In genomic region chr2:131561891-131562585, GRCm38 (mm10) we compare ENCODE assay signal across 8 mouse cellular contexts. TPM values are rescaled to one million over a fixed set of nuclear protein-coding genes. Genes with fewer than 3 reads are reported as not detected.
DNase-seq lines count a peak whose midpoint lies in the region; ATAC-seq and TF ChIP-seq lines count a peak whose summit lies in the region.

Gene Adra1d (minus strand): TSS chr2:131562283.

- TF ChIP-seq CTCF in embryonic fibroblast, embryonic 13.5 days (IDR thresholded peaks at IDR 0.05; ENCODE audit: borderline replicate concordance, insufficient read depth, low read length): no peak

- WGBS in hindbrain, embryonic 16.5 days: under 1% methylated on average over 57 of the region's 82 CpGs
- WGBS in limb, embryonic 14.5 days: 0% methylated on average over 49 of the region's 82 CpGs

- peaks cover 53% of the 10 kb centered on the region for H3K27me3 ChIP-seq in hindbrain, embryonic 16.5 days (replicated peaks; ENCODE audit: control insufficient read depth, insufficient read depth, low read length)
- peaks cover 78% of the 10 kb centered on the region for H3K27me3 ChIP-seq in limb, embryonic 14.5 days (ENCODE audit: control insufficient read depth, insufficient read depth, low read length)

- peak within 1 kb of the TSS; percentile 66 for H3K9ac ChIP-seq in hindbrain, embryonic 16.5 days (ENCODE audit: low read depth, low read length)
- peak within 1 kb of the TSS; percentile 50 for H3K9ac ChIP-seq in limb, embryonic 14.5 days (ENCODE audit: low read depth, low read length, severe bottlenecking)

- peak; percentile 35 for DNase-seq in gastrocnemius, postnatal 10 days
- no peak for DNase-seq in gastrocnemius, adult 18-20 months (ENCODE audit: low spot score)
- DNase-seq in ES-CJ7 (ENCODE audit: low read depth, low spot score): peak; percentile 43
- DNase-seq in limb, embryonic 14.5 days (ENCODE audit: low spot score): no peak
- DNase-seq in retina, postnatal 1 day: peak; percentile 74
- DNase-seq in thymus, postnatal 0 days (ENCODE audit: low spot score): no peak

- H3K4me1 ChIP-seq in embryonic fibroblast, embryonic 13.5 days (ENCODE audit: control insufficient read depth, insufficient read depth, low read length): peaks cover 7% of the 10 kb centered on the region
- peaks cover 15% of the 10 kb centered on the region for H3K4me1 ChIP-seq in hindbrain, embryonic 16.5 days (ENCODE audit: control insufficient read depth, insufficient read depth, low read depth, low read length)
- 0 out of 2 replicates have a peak, but pooled peaks cover 3% of the 10 kb centered on the region for H3K4me1 ChIP-seq in limb, embryonic 14.5 days (ENCODE audit: control insufficient read depth, insufficient read depth, low read length)

- ATAC-seq in hindbrain, embryonic 16.5 days: peak; percentile 66
- peak; percentile 69 for ATAC-seq in limb, embryonic 14.5 days (ENCODE audit: low FRiP score, low read depth)

- H3K4me2 ChIP-seq in hindbrain, embryonic 16.5 days (ENCODE audit: low read length): peak within 1 kb of the TSS; percentile 90
- H3K4me2 ChIP-seq in limb, embryonic 14.5 days (replicated peaks; ENCODE audit: low read depth, low read length, severe bottlenecking): peak within 1 kb of the TSS; percentile 89

- TF ChIP-seq POLR2A in embryonic fibroblast, embryonic 13.5 days (IDR thresholded peaks at IDR 0.05; ENCODE audit: low read depth, low read length): peak; percentile 67
- no peak for TF ChIP-seq POLR2A in limb, embryonic 14.5 days (IDR thresholded peaks at IDR 0.05; ENCODE audit: borderline replicate concordance, extremely low read depth, insufficient read depth, insufficient read length)

- H3K36me3 ChIP-seq in hindbrain, embryonic 16.5 days (ENCODE audit: control insufficient read depth, insufficient read depth, low read length): no peaks in the 10 kb centered on the region
- H3K36me3 ChIP-seq in limb, embryonic 14.5 days (ENCODE audit: control insufficient read depth, insufficient read depth, low read length): no peaks in the 10 kb centered on the region

- no peaks in the 10 kb centered on the region for H3K9me3 ChIP-seq in hindbrain, embryonic 16.5 days (ENCODE audit: control insufficient read depth, low read length)
- no peaks in the 10 kb centered on the region for H3K9me3 ChIP-seq in limb, embryonic 14.5 days (ENCODE audit: control insufficient read depth, low read length)

- 0 out of 2 replicates have a peak within 1 kb of the TSS, but pooled peaks have one; percentile 20 for H3K27ac ChIP-seq in embryonic fibroblast, embryonic 13.5 days (ENCODE audit: insufficient read depth, low read length)
- no peak within 1 kb of the TSS for H3K27ac ChIP-seq in hindbrain, embryonic 16.5 days (ENCODE audit: low read depth, low read length)
- no peak within 1 kb of the TSS for H3K27ac ChIP-seq in limb, embryonic 14.5 days (replicated peaks; ENCODE audit: low read depth, low read length)

- peak within 1 kb of the TSS; percentile 39 for H3K4me3 ChIP-seq in embryonic fibroblast, embryonic 13.5 days (ENCODE audit: insufficient read depth, low read length)
- peak within 1 kb of the TSS; percentile 53 for H3K4me3 ChIP-seq in hindbrain, embryonic 16.5 days (ENCODE audit: low read length)
- H3K4me3 ChIP-seq in limb, embryonic 14.5 days (replicated peaks; ENCODE audit: low read length): peak within 1 kb of the TSS; percentile 49

RNA-seq across cellular contexts. Expression of gene Adra1d, which starts in this region (rescaled TPM):
- 1 to 10 TPM; 1.8 to 2.1 TPM for total RNA-seq in gastrocnemius, postnatal 10 days (2021)
- total RNA-seq in gastrocnemius, adult 18-20 months (2021): under 1 TPM; 0.50 to 0.88 TPM
- polyA plus RNA-seq in embryonic fibroblast, embryonic 13.5 days (2011; ENCODE audit: insufficient read length, low read depth, missing spikeins): 9.2 and 10.5 TPM in 2 replicates
- 0.29 and 0.65 TPM in 2 replicates for polyA plus RNA-seq in hindbrain, embryonic 16.5 days (2015; fragmentation: Nextera tagmentation; extraction: Ambion mirVana)
- 1.0 and 2.3 TPM in 2 replicates for polyA plus RNA-seq in limb, embryonic 14.5 days (2012; rRNA removed)
- 0.63 and 0.94 TPM in 2 replicates for polyA plus RNA-seq in limb, embryonic 14.5 days (2014; fragmentation: Nextera tagmentation; extraction: Ambion mirVana)
- polyA plus RNA-seq in thymus, postnatal 0 days (2015; fragmentation: Nextera tagmentation; extraction: Ambion mirVana): 0.09 and 0.25 TPM in 2 replicates

Comparison
In these comparisons a context has a peak if more than half of its experiments do, and no peak if none do; other contexts are left out.
1. DNase-seq: peak in gastrocnemius, postnatal 10 days (single experiment), ES-CJ7 (single experiment) and retina, postnatal 1 day (single experiment); none in gastrocnemius, adult 18-20 months (single experiment), limb, embryonic 14.5 days (single experiment) and thymus, postnatal 0 days (single experiment).
2. Peak in ATAC-seq, H3K4me3 ChIP-seq, H3K9ac ChIP-seq and H3K4me2 ChIP-seq in hindbrain, embryonic 16.5 days; RNA of the gene not detected or under 1 TPM.
3. Peak in every context shown above with its lines, with median percentiles within 50 percentile points of each other: H3K4me3 ChIP-seq.